Mouse (Mus musculus) embryo, embryonic 10.5 days (tissue): ENCODE data around the gene Ostm1.

Source experiments
- DNase-seq: peaks from one replicate; pipeline ENCODE4 v3.0.0-alpha.2; 2015; ENCODE audit warnings: low spot score

Gene Ostm1

DNA sequence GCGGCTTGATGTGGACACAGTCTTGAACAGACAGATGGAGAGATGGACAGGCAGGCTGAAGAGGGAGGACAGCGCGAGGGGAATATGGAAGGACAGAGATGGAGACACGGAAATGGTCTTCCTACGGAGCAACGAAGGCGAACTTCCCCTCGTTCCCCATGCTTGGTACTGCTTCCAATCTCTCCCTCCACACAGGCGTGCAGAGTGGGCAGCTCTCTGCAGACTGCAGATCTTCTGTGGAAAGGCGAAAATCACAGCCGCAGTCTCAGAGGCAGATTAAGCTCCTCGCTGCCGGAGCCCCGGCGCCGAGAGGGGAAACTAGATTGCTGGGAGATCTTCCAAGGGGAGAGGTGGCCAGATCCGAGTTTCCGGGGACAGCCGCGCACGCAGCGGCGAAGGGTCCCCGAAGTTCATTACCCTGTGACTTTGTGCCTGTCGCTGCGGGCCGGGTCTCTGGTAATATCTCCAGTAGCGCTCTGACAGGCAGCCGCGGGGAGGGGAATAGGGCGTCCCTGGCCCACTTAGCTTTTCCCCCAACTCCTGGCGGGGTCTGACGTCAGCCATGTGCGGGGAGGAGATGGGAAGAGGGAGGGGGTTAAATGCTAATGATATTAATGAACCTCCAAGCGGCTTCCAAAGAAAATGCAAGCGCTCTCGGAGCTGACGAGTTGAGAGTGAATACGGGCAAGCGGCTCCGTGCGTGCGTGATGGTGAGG is at the start of gene Ostm1, which contains the start of gene Nr2e1:
Gene Ostm1 (plus strand): TSS at position 666 of the 716 bp plus-strand sequence.
Gene Nr2e1 (minus strand): TSS at position 476 of the 716 bp plus-strand sequence.
- DNase-seq = peak; percentile 72

DNA sequence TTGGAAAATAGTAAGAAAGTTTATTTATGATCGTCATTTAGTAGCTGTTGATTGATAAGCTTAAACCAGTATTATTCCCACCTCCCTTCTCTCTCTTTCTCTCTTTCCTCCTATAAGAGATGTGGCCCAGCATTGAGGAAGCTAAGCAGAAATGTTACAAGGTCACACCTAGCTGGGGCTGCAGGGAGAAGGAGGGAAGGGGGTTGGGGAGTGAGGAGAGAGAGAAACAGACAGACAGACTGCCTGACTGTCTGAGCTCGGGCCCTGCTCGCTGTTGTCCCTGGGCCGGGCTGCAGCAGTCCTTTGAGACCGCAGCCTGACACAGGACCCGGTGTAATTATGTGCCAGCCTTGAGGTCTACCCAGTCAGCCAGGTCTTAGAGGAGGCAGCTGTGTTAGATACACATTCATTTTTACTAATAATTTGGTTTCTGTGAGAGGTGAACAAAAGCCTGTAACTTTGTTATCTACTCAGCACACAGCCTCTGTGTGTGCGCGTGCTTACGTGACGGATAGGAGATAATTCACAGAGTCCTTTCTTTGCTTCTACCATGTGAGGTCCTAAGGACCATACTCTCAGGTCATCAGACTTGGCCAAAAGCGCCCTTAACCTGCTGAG is 49.7 kb upstream of the Ostm1 start:
- no peak for DNase-seq

DNA sequence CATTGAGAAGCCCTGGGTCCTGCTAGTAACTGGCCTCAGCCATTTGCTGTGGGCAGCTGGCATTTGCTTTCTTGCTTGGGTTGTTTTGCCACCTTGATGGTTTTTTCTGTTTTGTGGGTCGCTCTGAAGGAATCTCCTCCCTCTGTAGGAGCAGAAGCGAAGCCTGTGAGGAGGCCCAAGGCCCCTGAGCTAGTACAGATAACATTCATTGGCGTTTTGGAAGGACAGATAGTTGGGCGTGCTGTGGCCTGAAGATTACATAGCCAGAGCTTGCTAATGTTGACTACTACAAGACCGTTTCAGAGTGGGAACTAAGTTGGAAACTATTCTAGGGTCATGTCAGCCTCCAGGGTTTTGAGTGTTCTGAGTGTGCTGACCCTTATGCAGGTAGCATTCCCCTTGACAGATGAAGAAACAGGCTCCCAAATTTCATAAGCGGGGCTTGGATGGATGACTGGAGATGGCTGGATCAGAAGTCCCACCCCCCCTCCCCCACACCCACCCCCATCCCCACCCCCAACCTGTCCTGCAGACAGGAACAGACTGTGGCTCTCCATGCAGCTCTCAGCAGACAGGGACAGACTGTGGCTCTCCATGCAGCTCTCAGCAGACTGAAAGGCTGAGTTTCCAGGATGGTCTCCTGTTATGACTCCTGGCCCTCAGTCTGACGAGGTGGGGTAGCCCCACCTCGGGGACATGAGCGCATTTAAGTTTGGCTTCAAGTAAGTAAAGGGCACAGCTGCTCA is 45.9 kb upstream of the Ostm1 start:
- no peak for DNase-seq

DNA sequence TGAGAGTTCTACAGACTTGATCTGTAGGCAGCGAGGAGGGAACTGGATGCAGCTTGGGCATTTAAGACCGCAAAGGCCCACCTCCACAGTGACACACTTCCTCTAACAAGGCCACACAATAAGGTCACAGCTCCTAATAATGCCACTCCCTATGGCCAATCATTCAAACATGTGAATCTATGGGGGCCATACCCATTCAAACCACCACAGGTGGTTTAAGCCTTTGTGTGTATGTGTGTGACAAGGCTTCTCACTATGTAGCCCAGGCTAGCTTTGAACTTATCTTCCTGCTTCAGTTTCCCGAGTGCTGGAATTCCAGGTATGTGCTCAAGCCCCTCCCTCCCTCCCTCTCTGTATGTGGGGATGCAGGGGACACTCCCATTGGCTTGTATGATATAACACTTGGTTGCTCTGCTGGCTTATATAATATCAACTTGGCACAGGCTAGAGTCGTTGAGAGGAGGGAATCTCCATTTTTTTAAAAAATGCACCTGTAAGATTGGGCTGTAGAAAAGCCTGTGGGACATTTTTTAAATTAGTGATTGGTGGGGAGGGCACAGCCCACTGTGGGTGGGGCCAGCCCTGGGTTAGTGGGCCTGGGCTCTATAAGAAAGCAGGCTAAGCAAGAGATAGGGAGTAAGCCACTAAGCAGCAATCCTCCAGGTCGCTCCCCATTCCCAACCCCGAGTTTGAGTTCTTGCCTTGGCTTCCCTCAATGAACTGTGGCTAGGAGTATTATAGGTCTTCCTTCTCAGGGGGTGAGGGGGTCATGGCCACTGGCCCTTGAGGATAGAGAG is 37.7 kb upstream of the Ostm1 start:
- no peak for DNase-seq

DNA sequence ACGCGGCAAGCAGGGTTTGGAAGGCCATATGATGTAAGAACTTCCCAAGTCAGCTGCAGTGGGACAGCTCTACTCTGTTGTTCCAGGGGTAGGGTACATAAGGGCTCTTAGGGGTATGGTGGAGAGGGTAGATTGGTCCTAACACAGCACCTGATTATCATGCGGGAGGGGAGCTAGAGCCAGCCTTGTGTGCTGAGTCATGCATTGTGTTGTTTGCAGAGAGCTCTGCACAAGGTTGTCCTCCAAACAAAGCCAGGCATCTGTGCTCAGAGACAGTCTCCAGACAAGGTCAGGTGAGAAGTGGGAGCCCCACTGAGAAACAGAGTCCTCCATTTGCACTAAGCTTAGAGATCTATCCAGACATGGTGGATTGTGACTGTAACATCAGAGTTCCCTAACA is 37.1 kb upstream of the Ostm1 start:
- DNase-seq = no peak

DNA sequence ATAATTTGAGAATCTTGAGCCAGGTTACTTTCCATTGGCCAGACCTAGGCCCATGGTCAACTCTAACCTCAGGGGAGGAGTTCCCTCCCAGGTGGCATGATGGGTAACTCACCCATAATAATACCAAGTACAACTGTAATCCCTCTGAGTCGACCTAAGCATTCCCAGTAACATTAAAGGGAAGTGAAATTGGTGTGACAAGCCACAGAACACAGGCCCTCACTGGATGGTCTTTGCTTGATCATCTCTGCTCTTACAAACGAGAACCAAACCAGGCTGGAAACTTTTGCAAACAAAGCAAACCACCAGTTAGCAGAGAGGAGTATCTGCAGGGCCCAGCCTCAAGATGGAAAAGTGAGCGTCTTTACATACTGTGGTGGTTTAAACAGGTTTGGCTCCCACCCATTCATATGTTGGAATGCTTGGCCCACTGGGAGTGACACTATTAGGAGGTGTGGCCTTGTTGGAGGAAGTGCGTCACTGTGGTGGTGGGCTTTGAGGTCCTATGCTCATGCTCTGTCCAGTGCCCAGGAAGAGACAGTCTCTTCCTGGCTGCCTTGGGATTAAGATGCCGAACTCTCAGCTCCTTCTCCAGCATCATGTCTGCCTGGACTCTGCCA is 23.9 kb upstream of the Ostm1 start:
- no peak for DNase-seq

DNA sequence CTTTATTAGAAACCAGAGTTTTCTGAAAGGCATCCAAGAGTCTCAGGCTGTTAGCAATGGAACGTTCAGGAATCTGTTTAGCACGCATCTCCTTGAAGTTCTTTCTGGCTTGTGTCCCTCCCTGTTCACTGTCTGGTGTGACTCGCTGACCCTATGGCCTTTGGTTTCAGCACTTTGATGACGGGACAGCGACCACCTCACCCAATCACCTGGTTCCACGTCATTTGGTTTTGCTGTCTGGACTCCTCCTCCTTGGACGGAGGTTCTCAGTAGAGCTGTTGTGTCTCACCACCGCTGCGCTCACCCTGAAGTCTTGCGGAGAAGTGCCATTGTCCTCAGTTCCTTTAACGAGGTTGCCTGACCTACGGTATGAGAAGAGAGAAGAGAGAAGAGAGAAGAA is 21.4 kb upstream of the Ostm1 start:
- DNase-seq = peak; percentile 87

DNA sequence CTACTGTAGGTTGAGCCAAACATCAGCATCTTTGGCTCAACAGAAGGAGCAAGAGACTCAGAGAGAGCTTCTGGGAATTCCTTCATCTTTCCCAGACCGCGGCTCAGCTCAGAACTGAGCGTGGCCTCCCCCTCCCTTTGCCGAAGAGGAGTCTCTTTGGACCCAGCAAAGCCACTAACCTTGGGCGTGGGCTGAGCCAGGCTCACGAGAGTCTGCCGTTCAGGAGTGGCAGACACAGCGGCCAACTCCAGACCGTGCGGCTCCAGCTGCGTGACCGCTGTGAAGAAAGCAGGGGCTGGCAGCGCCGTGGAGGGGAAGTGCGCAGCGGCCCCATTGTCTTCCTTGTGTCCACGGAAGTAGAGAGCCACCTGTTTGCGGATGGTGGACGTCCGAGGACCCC is 11.1 kb upstream of the Ostm1 start:
- DNase-seq = peak; percentile 6

DNA sequence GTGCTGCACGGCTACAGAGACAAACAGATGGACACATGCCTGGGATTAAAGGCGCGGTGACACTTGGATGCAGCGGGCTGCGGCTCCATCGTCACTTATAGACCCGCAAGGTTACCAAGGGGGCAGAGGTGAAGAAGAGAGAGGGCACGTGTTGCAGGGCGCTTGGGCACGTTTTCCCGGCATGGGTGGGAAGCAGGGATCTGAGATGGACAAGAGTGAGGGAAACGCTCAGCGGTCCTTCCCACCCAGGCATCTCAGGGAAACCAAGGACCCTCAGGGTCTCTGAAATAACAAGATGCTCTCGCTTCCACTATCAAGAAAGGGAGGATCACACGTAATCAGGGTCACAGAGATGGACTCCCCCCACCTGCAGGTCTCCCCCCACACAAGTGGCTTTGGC is 10.7 kb upstream of the Ostm1 start:
- DNase-seq = peak; percentile 9

DNA sequence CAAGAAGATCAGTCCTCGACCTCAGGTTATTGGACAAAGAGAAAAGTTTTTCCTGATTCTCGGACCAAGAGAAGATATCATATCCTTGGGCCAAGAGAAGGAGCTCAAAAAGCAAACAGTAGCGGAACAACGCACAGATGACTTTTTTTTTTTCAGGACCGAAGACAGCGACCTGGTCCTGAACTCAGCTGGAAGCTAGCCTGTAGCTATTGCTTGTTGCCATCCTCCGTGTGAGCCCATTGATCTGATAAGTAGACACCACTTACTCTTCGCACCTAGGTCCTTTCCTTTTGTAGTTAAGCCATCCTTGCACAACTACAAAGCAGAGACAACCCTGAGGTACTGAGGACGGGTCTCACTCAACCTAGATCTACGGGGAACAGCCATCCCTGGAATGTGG is 9.0 kb upstream of the Ostm1 start:
- peak; percentile 65 for DNase-seq

DNA sequence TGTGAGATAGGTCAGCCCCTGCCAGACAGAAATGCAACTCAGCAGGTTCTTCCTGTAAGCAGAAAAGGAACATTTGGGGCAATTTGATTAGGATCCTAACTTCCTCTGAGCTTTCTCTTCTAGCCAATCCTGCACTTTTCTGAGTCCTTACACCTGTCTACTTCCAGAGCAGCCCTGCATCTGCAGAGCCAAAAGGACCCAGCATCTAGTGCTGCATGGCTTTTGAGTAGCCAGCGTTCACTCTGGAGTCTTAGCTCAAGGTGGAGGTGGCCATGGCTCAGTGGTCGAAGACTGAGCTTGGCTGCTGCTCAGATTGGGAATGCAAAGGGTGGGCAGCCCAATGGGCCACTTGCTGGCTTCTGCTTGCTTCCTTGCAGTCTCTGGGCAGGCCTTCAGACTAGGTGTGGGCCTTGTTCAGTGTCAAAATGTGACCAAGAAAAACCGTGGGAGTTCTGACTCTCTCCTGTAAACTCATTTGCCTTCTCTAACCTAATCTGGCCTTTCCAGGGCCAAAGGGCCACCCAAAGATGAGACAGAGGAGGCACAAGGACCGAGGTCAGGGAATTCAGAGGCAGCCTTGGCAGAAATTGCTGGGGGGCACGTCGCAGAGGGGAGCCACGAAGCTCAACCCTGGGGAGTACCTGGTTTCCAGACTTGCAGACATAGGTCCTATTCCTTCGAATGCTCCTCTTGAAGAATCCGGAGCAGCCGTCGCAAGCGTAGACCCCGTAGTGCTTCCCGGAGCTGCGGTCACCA is 5.9 kb upstream of the Ostm1 start:
- peak; percentile 14 for DNase-seq

DNA sequence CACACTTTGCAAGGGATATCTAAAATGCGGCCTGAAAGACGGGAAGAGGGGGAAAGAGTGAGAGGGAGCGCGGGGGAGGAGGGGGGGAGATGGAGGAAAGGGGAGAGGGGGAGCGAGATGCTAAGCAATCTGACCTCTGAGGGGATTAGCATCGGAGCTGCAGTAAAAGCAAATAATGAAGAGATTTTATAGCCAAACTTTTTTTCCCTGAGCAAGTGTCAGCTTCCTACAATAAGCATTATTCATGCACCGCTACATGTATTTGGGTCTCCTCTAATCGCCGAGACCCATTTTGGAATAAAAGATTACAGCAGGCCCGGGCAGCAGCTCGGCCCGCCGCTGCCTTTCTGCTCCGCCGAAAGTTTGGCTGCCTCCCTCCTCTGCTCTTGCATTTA is 5.3 kb upstream of the Ostm1 start:
- DNase-seq = peak; percentile 59

DNA sequence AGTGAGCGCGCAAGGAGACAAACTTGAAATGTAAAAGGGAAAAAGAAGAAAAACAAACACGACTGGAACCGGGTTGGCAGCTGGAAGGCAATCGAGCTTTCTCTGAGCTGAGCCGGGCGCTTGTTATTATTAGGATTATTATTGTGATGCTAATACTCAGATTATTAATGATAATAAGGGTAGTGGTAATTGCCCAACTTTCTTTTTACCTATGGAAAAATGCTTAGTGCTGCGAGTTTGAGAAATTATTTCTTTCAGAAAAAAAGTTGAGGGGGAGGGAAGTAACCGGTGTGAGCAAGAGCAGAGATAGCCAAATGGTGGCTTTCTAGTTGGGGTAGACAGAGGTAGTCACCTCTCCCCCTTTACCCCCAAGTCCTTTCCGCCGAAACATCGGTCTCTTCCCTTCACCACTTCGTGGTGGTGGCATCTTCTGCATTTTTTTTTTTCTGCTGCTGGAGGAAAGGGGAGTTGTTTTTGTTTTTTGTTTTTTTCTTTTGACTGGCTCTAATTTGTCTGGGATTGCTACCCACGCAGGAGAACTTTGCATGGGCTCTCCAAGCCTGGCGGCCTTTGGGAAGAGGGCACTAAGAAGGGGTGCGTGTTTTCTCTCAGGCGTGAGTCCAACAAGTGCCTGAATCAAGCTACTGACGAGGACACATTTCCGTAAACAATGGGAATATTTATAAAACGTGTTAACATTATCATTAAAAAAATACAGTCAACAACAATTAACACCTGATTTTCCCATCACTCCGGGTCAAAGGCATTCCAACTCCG is 4.7 kb upstream of the Ostm1 start:
- DNase-seq = peak; percentile 32

DNA sequence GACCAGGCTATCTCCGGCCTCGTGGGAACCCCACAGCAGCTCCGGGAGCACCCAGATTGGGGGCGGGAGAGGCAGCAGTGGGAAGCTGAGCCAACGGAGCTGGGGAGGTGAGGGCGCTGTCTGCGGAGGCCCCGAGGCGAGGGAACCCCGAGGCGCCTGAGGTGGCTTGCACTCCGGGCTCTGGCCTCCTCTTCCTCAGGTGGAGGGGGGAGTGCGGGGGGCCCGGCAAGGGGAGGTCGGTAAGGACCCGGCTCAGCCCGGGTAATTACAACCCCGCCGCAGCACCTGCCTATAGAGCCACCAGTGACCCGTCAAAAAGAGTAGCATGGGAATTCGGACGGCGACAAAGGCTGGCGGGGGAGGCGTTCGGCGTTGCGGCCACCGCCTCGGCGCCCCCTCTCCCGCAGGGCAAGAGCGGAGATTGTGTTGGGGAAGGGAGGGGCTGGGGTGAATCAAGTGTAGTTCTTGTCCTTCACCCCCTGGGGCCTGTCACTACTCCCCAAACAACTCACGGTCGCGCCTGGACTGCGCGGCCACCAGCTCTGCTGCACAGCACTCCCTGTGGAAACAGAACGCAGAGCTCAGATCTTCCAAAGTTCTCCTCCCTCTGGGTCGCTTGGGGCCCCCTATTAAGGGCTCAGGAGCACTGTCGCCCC is 4.0 kb upstream of the Ostm1 start:
- peak; percentile 57 for DNase-seq

DNA sequence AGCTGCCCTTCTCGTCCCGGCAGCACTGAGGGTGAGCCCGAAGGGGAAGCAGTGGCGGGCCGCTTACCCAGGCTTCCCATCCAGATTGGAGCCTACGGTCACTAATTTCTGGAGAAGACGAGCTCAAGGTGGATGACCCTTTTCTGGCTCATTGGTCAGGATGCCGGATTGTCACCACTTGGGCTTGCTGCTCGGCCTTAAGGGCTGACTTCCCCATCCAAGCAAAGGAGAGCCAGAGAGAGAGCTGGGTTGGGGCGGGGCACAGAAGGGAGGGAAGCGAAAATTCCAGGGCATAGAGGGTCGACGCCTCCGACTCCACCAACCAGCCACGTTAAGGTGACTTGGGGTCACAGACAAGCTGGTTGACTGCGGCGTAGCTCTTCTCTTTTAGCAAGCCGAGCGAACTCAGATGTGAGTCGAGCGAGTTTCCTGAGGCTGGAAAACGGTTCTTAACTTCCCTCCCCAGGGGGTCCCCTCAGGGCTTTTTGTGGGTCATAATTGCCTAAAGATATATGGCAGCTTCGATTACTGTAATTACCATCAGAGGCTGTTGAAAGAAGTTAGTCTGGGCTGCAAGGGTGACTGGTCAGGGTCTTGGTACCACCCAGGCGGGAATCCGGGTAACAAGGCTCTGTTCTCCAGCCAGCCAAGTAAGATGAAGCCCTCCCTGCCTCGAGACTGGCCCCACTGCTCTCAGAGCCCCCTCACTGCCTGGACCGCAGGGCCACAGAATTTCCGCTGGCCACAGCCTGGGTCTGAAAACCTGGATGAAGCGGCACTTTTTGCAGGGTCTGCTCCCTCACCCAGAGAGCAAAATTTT is 3.3 kb upstream of the Ostm1 start:
- DNase-seq = peak; percentile 65

DNA sequence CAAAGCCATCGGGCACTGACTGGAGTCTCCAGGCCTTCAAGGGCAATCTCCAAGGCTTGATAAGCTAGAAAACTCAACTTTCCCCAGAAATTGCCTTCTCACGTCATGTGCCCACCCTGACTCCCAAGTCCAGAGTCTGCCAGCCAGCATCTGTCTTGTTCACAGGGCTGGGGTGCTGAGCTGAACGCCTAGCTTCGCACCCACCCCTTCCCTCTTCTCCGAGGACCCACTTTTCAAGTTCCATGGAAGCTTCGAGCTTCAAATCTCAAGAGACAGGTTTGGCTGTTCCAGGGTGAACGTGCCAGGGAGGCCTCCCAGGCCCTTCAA is 2.7 kb upstream of the Ostm1 start:
- DNase-seq = peak; percentile 35

DNA sequence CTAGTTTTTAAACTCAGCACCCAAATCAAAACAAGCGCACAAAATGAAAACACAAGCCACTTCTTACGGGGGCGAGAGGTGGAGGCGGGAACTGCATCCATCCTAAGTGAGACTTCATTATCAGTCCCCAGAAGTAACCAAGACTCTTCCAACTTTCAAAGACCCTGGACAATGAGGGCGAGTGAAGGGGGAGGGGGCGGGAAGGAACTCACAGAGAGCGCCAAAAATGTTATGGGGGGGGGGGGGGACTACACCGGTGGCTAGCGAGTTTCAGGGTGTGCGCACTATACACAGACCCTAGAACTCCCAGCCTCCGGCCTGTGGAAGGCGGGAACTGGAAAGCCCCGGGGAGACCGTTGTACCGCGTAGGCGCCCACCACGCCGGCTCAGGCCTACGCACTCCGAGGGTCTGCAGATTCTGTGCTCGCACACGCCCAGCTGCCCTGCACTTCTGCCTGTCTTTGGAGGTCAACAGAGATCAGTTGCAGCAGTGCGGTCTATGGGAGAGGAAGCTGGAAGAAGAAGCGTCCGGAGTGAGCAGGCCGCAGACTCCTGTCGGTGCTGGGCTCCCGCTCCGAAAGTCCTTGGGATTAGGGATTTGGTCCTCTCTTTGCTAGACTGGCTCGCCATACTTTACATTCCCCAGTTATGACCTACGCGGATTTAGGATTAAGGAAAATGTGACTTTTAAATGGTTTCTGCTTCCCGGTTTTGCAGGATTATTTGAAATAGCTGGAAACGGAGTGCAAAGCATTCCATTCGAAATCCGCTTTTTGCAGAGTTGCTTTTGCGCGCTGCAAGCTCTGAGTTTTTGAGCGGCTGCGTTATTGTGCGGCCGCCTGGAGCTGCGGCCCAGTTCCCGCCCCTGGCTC is 1.7 kb upstream of the Ostm1 start:
- DNase-seq = peak; percentile 67

DNA sequence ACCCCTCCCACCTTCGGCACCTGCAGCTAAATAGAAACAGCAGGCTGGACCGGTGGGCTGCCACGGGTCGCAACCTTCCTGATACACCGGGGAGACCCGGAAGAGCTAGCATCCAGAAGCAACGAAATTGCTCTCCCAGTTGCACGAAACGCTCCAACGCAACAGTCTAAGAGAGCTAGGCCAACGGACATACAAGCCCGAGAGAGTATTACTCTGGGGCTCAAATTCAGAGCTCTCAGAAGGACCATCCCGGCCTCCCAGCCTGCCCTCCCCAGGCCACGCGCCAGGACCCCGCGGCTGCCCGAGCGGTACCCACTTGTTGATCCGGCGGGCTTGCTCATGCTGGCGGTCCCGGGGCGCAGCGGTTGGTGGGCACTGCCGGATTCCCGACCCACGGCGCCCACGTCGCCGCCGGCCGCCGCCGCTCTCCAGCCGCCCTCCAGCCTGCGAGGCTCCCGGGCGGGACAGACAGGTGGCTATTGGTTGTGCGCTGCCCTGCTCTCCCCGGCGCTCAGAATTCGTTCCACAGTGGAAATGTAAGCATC is 984 bp upstream of the Ostm1 start:
- peak; percentile 50 for DNase-seq
